Comparison of ENCODE assay signal across 17 mouse cellular contexts in the genomic region with DNA sequence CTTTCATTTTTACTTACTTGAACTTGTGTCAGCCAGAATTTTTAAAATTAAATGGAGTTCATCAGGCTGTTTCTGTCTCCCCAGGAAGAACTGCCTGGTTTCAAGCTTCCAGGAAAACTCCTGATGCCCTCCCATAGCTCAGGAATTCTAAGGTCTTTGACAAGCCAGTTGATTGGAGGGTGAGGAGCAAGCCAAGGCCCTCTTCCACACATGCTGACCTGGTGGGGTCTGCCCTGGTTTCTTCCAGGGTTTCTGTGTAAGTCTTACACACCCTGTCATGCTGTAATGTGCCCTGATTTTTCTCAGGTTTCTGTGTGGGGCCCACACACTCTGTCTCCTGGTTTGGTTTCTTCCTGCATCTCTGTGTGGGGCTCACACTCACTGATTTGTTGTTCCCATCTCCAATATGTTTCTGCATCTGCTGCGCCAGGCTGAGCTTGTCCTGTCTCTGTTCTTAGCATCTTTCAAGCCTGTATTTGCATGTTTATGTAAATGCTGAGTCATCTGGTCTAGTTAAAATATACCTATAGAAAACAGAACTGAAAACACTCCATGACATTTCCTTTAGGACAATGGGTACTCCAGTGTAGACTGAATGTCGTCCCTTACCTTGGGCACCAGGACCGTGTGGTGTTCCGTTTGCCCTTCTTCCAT. TPM values are rescaled to one million over a fixed set of nuclear protein-coding genes. Genes with fewer than 3 reads are reported as not detected.
DNase-seq lines count a peak whose midpoint lies in the region; ATAC-seq and TF ChIP-seq lines count a peak whose summit lies in the region.
"Had no signal": no experiment of that assay in that cellular context is flagged by ENCODE, and none has a peak within 500 bp of the region (broad histone marks: within the 10 kb centered on the region; RNA-seq: fewer than 3 reads in every experiment).

No protein-coding gene starts in this region.

- TF ChIP-seq RAD21 in CH12.LX (IDR thresholded peaks at IDR 0.05; ENCODE audit: low read depth, low read length), result no peak

- TF ChIP-seq POLR2A in CH12.LX (IDR thresholded peaks at IDR 0.05; ENCODE audit: low read depth, low read length), result peak; percentile 34; the same call in 1 of the 2 replicates

- H3K9me3 ChIP-seq in forebrain, postnatal 0 days (ENCODE audit: low read length), result no peaks in the 10 kb centered on the region
- H3K9me3 ChIP-seq in forebrain, embryonic 12.5 days, result no peaks in the 10 kb centered on the region
- H3K9me3 ChIP-seq in CH12.LX (replicated peaks; ENCODE audit: low read length), result peaks cover 7% of the 10 kb centered on the region
- H3K9me3 ChIP-seq in kidney, embryonic 16.5 days (ENCODE audit: low read length), result peaks cover 3% of the 10 kb centered on the region; the same call in 1 of the 2 replicates
- H3K9me3 ChIP-seq: embryonic facial prominence, embryonic 13.5 days; liver, embryonic 12.5 days; neural tube, embryonic 13.5 days had no signal

- no peak overlapping the region for H3K4me3 ChIP-seq in forebrain, postnatal 0 days (ENCODE audit: low read depth, low read length)
- no peak overlapping the region for H3K4me3 ChIP-seq in forebrain, embryonic 12.5 days (replicated peaks)
- peak overlapping the region in 1 of 3 experiments; percentile 17 for H3K4me3 ChIP-seq in CH12.LX (replicated peaks in 1 of 3; ENCODE audit: low read depth in 2 of 3, low read length in 2 of 3, poor library complexity in 1 of 3)
- no peak overlapping the region for H3K4me3 ChIP-seq in kidney, embryonic 16.5 days (ENCODE audit: low read length)
- H3K4me3 ChIP-seq: embryonic facial prominence, embryonic 13.5 days; liver, embryonic 12.5 days; megakaryocyte, embryonic 14.5 days; neural tube, embryonic 13.5 days had no signal

- no peaks in the 10 kb centered on the region for H3K36me3 ChIP-seq in forebrain, postnatal 0 days (ENCODE audit: insufficient read depth)
- no peaks in the 10 kb centered on the region for H3K36me3 ChIP-seq in forebrain, embryonic 12.5 days (replicated peaks)
- peaks cover 2% of the 10 kb centered on the region in 2 experiments for H3K36me3 ChIP-seq in CH12.LX (replicated peaks in 1 of 2; ENCODE audit: control insufficient read depth in 1 of 2, insufficient read depth in 1 of 2, low read length in 1 of 2)
- no peaks in the 10 kb centered on the region for H3K36me3 ChIP-seq in kidney, embryonic 16.5 days (ENCODE audit: insufficient read depth, low read length)
- H3K36me3 ChIP-seq: embryonic facial prominence, embryonic 13.5 days; liver, embryonic 12.5 days; neural tube, embryonic 13.5 days had no signal

- H3K27me3 ChIP-seq in forebrain, postnatal 0 days (ENCODE audit: insufficient read depth, low read length), result no peaks in the 10 kb centered on the region
- H3K27me3 ChIP-seq in forebrain, embryonic 12.5 days, result no peaks in the 10 kb centered on the region
- H3K27me3 ChIP-seq in CH12.LX (replicated peaks), result no peaks in the 10 kb centered on the region
- no peaks in the 10 kb centered on the region for H3K27me3 ChIP-seq in kidney, embryonic 16.5 days (ENCODE audit: insufficient read depth, low read length)
- H3K27me3 ChIP-seq: embryonic facial prominence, embryonic 13.5 days; liver, embryonic 12.5 days; neural tube, embryonic 13.5 days had no signal

- no peak overlapping the region for H3K9ac ChIP-seq in forebrain, postnatal 0 days
- no peak overlapping the region for H3K9ac ChIP-seq in forebrain, embryonic 12.5 days
- peak overlapping the region; percentile 57 for H3K9ac ChIP-seq in CH12.LX (ENCODE audit: insufficient read depth, low read depth)
- H3K9ac ChIP-seq in kidney, embryonic 16.5 days (replicated peaks; ENCODE audit: low read length), result no peak overlapping the region
- H3K9ac ChIP-seq: embryonic facial prominence, embryonic 13.5 days; liver, embryonic 12.5 days; neural tube, embryonic 13.5 days had no signal

- no peaks in the 10 kb centered on the region for H3K79me2 ChIP-seq in CH12.LX (replicated peaks; ENCODE audit: control insufficient read depth, extremely low read depth, insufficient read depth, poor library complexity, severe bottlenecking)

- TF ChIP-seq EP300 in CH12.LX (IDR thresholded peaks at IDR 0.05; ENCODE audit: low read length), result peak; percentile 51; the same call in 1 of the 2 replicates

- in situ Hi-C loops in CH12.LX (cut with MboI; ENCODE audit: low pct_ligation_motif_present, low pct_unique_long_range_greater_than_20kb, low sequenced_read_pairs), result no loop called here

- 86% methylated on average over 4 of the region's 4 CpGs for WGBS in forebrain, postnatal 0 days
- 92% methylated on average over 4 of the region's 4 CpGs for WGBS in forebrain, embryonic 12.5 days
- WGBS in kidney, embryonic 16.5 days, result 93% methylated on average over 4 of the region's 4 CpGs

- intact Hi-C loops in left cerebral cortex, postnatal 10 days (cut with DNase I), result no loop called here

- no peak overlapping the region for H3K27ac ChIP-seq in forebrain, postnatal 0 days (ENCODE audit: low read depth, low read length)
- no peak overlapping the region for H3K27ac ChIP-seq in forebrain, embryonic 12.5 days
- H3K27ac ChIP-seq in CH12.LX (ENCODE audit: insufficient read depth, low read depth), result peak overlapping the region; percentile 66
- no peak overlapping the region for H3K27ac ChIP-seq in kidney, embryonic 16.5 days (ENCODE audit: low read length)
- H3K27ac ChIP-seq: embryonic facial prominence, embryonic 13.5 days; liver, embryonic 12.5 days; neural tube, embryonic 13.5 days had no signal

- no peaks in the 10 kb centered on the region for H3K4me1 ChIP-seq in forebrain, postnatal 0 days (ENCODE audit: insufficient read depth)
- H3K4me1 ChIP-seq in forebrain, embryonic 12.5 days, result no peaks in the 10 kb centered on the region
- peaks cover 43 to 52% of the 10 kb centered on the region in 2 experiments for H3K4me1 ChIP-seq in CH12.LX (ENCODE audit: control insufficient read depth in 1 of 2, insufficient read depth in 2 of 2)
- no peaks in the 10 kb centered on the region for H3K4me1 ChIP-seq in kidney, embryonic 16.5 days (ENCODE audit: insufficient read depth, low read length)
- H3K4me1 ChIP-seq: embryonic facial prominence, embryonic 13.5 days; liver, embryonic 12.5 days; megakaryocyte, embryonic 14.5 days; neural tube, embryonic 13.5 days had no signal

- dilution Hi-C loops in CH12.LX (cut with MboI; ENCODE audit: extremely low pct_ligation_motif_present, extremely low pct_unique_long_range_greater_than_20kb, low sequenced_read_pairs), result no loop called here

- TF ChIP-seq CTCF in forebrain, postnatal 0 days (IDR thresholded peaks at IDR 0.05; ENCODE audit: low read depth), result no peak
- no peak for TF ChIP-seq CTCF in CH12.LX (conservative IDR thresholded peaks at IDR 0.05 in 1 of 2, IDR thresholded peaks at IDR 0.05 in 1 of 2; ENCODE audit: low read depth in 2 of 2, low read length in 2 of 2)

- DNase-seq in forebrain, postnatal 0 days, result peak; percentile 59
- peak; percentile 32 for DNase-seq in CH12.LX (ENCODE audit: extremely low read depth)
- DNase-seq in layer of hippocampus, adult 9-10 months (ENCODE audit: low spot score), result peak; percentile 75
- peak; percentile 13 to 27 for DNase-seq in left cerebral cortex, postnatal 10 days (ENCODE audit: extremely low spot score in 1 of 2, low spot score in 2 of 2)
- DNase-seq in lung, postnatal 25 days (ENCODE audit: low spot score), result no peak
- DNase-seq in spleen, adult 18-20 months, result no peak
- DNase-seq: cerebellum, adult 11 months; heart, postnatal 10 days; kidney, adult 2 months had no signal

- no peak for ATAC-seq in forebrain, postnatal 0 days
- ATAC-seq in forebrain, embryonic 12.5 days (ENCODE audit: low FRiP score), result no peak
- no peak for ATAC-seq in kidney, embryonic 16.5 days (ENCODE audit: low FRiP score, low TSS enrichment)
- ATAC-seq: hindbrain, embryonic 16.5 days; liver, embryonic 12.5 days had no signal

- no peak overlapping the region for H3K4me2 ChIP-seq in forebrain, postnatal 0 days (ENCODE audit: low read depth)
- H3K4me2 ChIP-seq in forebrain, embryonic 12.5 days, result no peak overlapping the region
- H3K4me2 ChIP-seq in CH12.LX (ENCODE audit: insufficient read depth, low read depth, poor library complexity, severe bottlenecking), result peak overlapping the region; percentile 48; the same call in 1 of the 2 replicates
- no peak overlapping the region for H3K4me2 ChIP-seq in kidney, embryonic 16.5 days (replicated peaks; ENCODE audit: low read depth, low read length)
- H3K4me2 ChIP-seq: embryonic facial prominence, embryonic 13.5 days; liver, embryonic 12.5 days; neural tube, embryonic 13.5 days had no signal

TF ChIP-seq in CH12.LX, 34 proteins besides CTCF, POLR2A, EP300 and RAD21 (continues in another document):
- TF ChIP-seq TBP (conservative IDR thresholded peaks at IDR 0.05; ENCODE audit: low read depth, low read length), result no peak
- TF ChIP-seq HCFC1 (IDR thresholded peaks at IDR 0.05; ENCODE audit: low read depth, low read length), result no peak
- TF ChIP-seq PAX5 (IDR thresholded peaks at IDR 0.05; ENCODE audit: low read length), result no peak
- TF ChIP-seq USF1 (IDR thresholded peaks at IDR 0.05; ENCODE audit: low read depth, low read length), result no peak
- TF ChIP-seq USF2 (conservative IDR thresholded peaks at IDR 0.05; ENCODE audit: low read depth, low read length), result no peak
- TF ChIP-seq TCF12 (IDR thresholded peaks at IDR 0.05; ENCODE audit: low read depth, low read length), result peak; percentile 38; the same call in 1 of the 2 replicates
- TF ChIP-seq SIN3A (IDR thresholded peaks at IDR 0.05; ENCODE audit: low read length), result no peak
- TF ChIP-seq JUN (IDR thresholded peaks at IDR 0.05; ENCODE audit: insufficient read depth, low read depth, low read length), result peak; percentile 37; the same call in 1 of the 2 replicates
- peak; percentile 36; the same call in 1 of the 2 replicates for TF ChIP-seq MEF2A (IDR thresholded peaks at IDR 0.05; ENCODE audit: borderline replicate concordance, low read depth, low read length)
- TF ChIP-seq MXI1 (IDR thresholded peaks at IDR 0.05; ENCODE audit: low read depth, low read length), result no peak
- no peak for TF ChIP-seq MAZ (IDR thresholded peaks at IDR 0.05; ENCODE audit: low read depth, low read length)
- no peak for TF ChIP-seq CHD1 (IDR thresholded peaks at IDR 0.05; ENCODE audit: low read depth, low read length)
- no peak for TF ChIP-seq BHLHE40 (IDR thresholded peaks at IDR 0.05; ENCODE audit: low read depth, low read length)
- 0 out of 2 replicates have a peak, but pooled peaks have one; percentile 26 for TF ChIP-seq JUND (conservative IDR thresholded peaks at IDR 0.05; ENCODE audit: low read depth, low read length)

RNA-seq across cellular contexts. Expression of a gene that starts 9.2 kb away (rescaled TPM):
- 2.5 and 4.5 TPM in 2 replicates for total RNA-seq in forebrain, postnatal 0 days (2014; rRNA removed)
- 1.7 and 3.1 TPM in 2 replicates for polyA plus RNA-seq in forebrain, postnatal 0 days (2015; fragmentation: Nextera tagmentation; extraction: Ambion mirVana)
- 0.57 and 0.81 TPM in 2 replicates for polyA plus RNA-seq in forebrain, embryonic 12.5 days (2016; fragmentation: Nextera tagmentation; extraction: Ambion mirVana)
- total RNA-seq in CH12.LX (2012; rRNA removed) (0.04 and 0.13 TPM in 2 replicates), CH12.LX (2014; rRNA removed) (0.11 TPM in 1 of 2 replicates, not detected in the other)
- 0.11 and 0.29 TPM in 2 replicates for polyA plus RNA-seq in CH12.LX (2012; ENCODE audit: insufficient read length, low read depth)
- total RNA-seq in left cerebral cortex, postnatal 10 days (2021), result 1 to 10 TPM; 1.9 to 2.2 TPM
- polyA plus RNA-seq in kidney, embryonic 16.5 days (2015; fragmentation: Nextera tagmentation; extraction: Ambion mirVana), result 0.05 TPM in 1 of 2 replicates, not detected in the other
- total RNA-seq: common myeloid progenitor, adult 5-6 weeks had no signal
- polyA plus RNA-seq: liver, embryonic 12.5 days had no signal

Comparison
In these comparisons a context has a peak if more than half of its experiments do, and no peak if none do; other contexts are left out.
1. DNase-seq: peak in forebrain, postnatal 0 days (single experiment), CH12.LX (single experiment), layer of hippocampus, adult 9-10 months (single experiment) and left cerebral cortex, postnatal 10 days (2 of 2); none in lung, postnatal 25 days (single experiment) and spleen, adult 18-20 months (0 of 2).